Mouse (Mus musculus): ENCODE data around the gene Sim1. TPM values are rescaled to one million over a fixed set of nuclear protein-coding genes. Genes with fewer than 3 reads are reported as not detected.
A peak's percentile ranks its signal among the peaks of the same experiment; 100 is the strongest.

Gene Sim1
- polyA plus RNA-seq, 1 experiment from 2014 or later = 0.59 TPM

GRCm38 (mm10) chr10:50900746-50901600, 6.4 kb downstream of the Sim1 start:
- no peak overlapping the region; the same call in 1 of the 2 replicates for H3K4me3 ChIP-seq (replicated peaks; ENCODE audit: low read length)
- under 1% methylated on average over 42 of the region's 42 CpGs for WGBS
- no peaks in the 10 kb centered on the region for H3K4me1 ChIP-seq (replicated peaks; ENCODE audit: control insufficient read depth, insufficient read depth, low read length)
- ATAC-seq (ENCODE audit: low FRiP score) = no peak
- DNase-seq (ENCODE audit: low spot score) = no peak
- H3K27ac ChIP-seq = no peak overlapping the region
- H3K9ac ChIP-seq = no peak overlapping the region
- H3K4me2 ChIP-seq (replicated peaks) = no peak overlapping the region
- H3K9me3 ChIP-seq (ENCODE audit: control insufficient read depth, low read length) = no peaks in the 10 kb centered on the region
- peaks cover 98% of the 10 kb centered on the region for H3K27me3 ChIP-seq (ENCODE audit: control insufficient read depth, insufficient read depth, low read length)
- H3K36me3 ChIP-seq (replicated peaks; ENCODE audit: control insufficient read depth, insufficient read depth) = no peaks in the 10 kb centered on the region

GRCm38 (mm10) chr10:50901601-50902475, 7.3 kb downstream of the Sim1 start:
- no peaks in the 10 kb centered on the region for H3K36me3 ChIP-seq (replicated peaks; ENCODE audit: control insufficient read depth, insufficient read depth)
- H3K9me3 ChIP-seq (ENCODE audit: control insufficient read depth, low read length) = no peaks in the 10 kb centered on the region
- H3K27me3 ChIP-seq (ENCODE audit: control insufficient read depth, insufficient read depth, low read length) = peaks cover 98% of the 10 kb centered on the region
- ATAC-seq (ENCODE audit: low FRiP score) (no peak), DNase-seq (ENCODE audit: low spot score) (peak; percentile 56)
- no peak overlapping the region for H3K27ac ChIP-seq
- no peak overlapping the region for H3K4me2 ChIP-seq (replicated peaks)
- no peak overlapping the region for H3K9ac ChIP-seq
- 2% methylated on average over 19 of the region's 19 CpGs for WGBS
- H3K4me3 ChIP-seq (replicated peaks; ENCODE audit: low read length) = no peak overlapping the region
- no peaks in the 10 kb centered on the region for H3K4me1 ChIP-seq (replicated peaks; ENCODE audit: control insufficient read depth, insufficient read depth, low read length)

DNA sequence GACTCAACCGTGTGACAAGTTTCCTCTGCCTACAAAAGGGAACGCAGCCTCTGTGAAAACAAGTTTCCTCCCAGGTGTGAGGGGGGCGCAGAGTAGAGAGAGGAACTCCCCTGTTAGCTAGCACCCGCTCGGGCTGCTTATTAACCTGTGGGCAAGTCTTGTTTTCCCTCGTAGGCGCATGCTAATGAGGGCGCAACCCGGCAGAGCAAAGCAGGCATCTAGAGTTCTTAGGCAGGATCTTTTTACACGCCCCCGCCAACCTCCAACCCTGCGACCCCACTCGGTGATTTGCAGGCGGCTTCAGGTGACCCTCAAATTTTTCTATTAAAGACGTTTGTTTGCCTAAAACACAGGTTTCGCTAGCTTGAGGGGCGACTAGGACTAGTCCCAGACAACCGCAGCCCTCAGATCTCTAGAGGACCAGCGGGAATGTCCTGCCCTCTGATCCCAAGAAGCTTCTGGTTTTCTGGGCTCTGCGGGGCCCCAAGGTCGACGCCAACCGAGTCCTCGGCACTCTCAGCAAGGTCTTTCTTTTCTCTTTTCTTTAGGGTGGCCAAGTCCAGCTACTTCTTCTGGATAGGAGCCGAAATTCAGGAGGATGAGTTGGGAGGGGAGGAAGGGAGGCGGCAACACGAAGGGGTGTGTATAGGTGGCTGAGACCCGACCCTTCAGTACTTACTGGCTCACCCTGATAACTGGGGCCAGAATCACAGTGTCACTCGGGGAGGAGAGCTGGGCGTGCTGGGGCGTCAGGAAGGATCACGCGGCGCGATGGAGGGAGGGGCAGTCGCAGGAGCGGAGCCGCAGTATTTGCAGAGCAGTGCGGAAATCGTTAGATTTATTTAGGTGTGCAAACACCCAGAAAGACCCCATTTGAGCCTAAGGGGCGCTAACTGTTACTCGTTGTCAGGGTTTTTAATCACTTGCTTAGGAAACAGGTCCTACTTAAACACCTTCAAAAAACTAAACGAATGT, 8.5 kb downstream of the Sim1 start:
- peak; percentile 61; the same call in 1 of the 2 replicates for ATAC-seq (ENCODE audit: low FRiP score)
- no peaks in the 10 kb centered on the region for H3K4me1 ChIP-seq (replicated peaks; ENCODE audit: control insufficient read depth, insufficient read depth, low read length)
- no peak overlapping the region for H3K9ac ChIP-seq
- no peak overlapping the region for H3K27ac ChIP-seq
- H3K4me2 ChIP-seq (replicated peaks) = no peak overlapping the region
- WGBS = under 1% methylated on average over 43 of the region's 43 CpGs
- H3K36me3 ChIP-seq (replicated peaks; ENCODE audit: control insufficient read depth, insufficient read depth) = no peaks in the 10 kb centered on the region
- H3K27me3 ChIP-seq (ENCODE audit: control insufficient read depth, insufficient read depth, low read length) = peaks cover 98% of the 10 kb centered on the region
- DNase-seq (ENCODE audit: low spot score) = no peak
- no peak overlapping the region for H3K4me3 ChIP-seq (replicated peaks; ENCODE audit: low read length)
- H3K9me3 ChIP-seq (ENCODE audit: control insufficient read depth, low read length) = no peaks in the 10 kb centered on the region

- peak; percentile 69 for DNase-seq (ENCODE audit: low spot score)
Observed at GRCm38 (mm10) chr10:50903846-50904763, 9.6 kb downstream of the Sim1 start.

DNA sequence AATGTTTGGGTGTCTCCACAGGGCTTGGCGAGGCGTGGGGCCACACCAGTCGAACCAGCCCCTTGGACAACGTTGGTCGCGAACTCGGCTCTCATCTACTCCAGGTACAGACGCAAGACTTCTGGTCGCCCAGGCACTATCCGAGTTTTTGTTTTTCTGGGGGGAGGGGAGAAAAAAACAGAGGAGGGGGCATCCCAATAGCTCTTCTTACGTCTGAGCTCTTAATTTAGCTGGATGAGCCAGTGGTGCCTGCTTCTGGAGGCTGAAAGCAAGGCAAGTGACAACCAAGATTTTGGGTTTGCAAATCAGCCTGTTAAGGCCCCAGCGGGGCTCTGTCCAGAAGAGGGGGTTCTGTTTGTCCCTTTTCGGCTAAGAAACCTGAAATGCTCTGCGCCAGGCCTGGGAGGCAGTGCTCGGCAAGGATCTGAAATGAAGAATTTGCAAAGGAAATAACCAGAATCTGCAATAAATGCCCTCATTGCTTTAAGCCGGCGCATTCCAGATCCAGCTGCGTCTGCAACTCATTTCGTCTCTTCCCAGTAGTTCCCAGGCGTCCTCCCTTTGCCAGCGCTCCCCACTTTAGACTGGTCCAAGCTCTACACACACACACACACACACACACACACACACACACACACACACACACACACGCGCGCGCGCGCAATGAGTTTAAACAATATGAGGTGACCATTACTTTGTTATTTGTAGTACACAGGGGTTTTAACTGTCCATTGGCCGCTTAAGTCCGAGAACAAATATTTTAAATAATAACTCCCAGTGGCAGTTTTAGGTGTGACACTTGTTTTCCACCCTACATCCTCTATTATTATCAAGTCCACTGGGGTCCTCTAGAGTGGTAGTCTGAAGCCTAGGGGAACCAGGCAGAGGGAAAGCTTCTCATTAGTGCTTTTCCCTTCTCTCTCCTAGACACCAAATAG, 10.5 kb downstream of the Sim1 start:
- DNase-seq (ENCODE audit: low spot score) (no peak), ATAC-seq (ENCODE audit: low FRiP score) (peak; percentile 38; the same call in 1 of the 2 replicates)
- H3K27me3 ChIP-seq (ENCODE audit: control insufficient read depth, insufficient read depth, low read length) = peaks cover 98% of the 10 kb centered on the region
- no peaks in the 10 kb centered on the region for H3K9me3 ChIP-seq (ENCODE audit: control insufficient read depth, low read length)
- no peak overlapping the region for H3K4me3 ChIP-seq (replicated peaks; ENCODE audit: low read length)
- no peak overlapping the region for H3K9ac ChIP-seq
- no peaks in the 10 kb centered on the region for H3K36me3 ChIP-seq (replicated peaks; ENCODE audit: control insufficient read depth, insufficient read depth)
- no peak overlapping the region for H3K27ac ChIP-seq
- H3K4me1 ChIP-seq (replicated peaks; ENCODE audit: control insufficient read depth, insufficient read depth, low read length) = no peaks in the 10 kb centered on the region
- 3% methylated on average over 29 of the region's 29 CpGs for WGBS
- H3K4me2 ChIP-seq (replicated peaks) = no peak overlapping the region

More at GRCm38 (mm10) chr10:50903846-50904763, 9.6 kb downstream of the Sim1 start:
- Histone ChIP-seq H3K36me3 (replicated peaks; ENCODE audit: control insufficient read depth, insufficient read depth) (no peaks in the 10 kb centered on the region), H3K4me1 (replicated peaks; ENCODE audit: control insufficient read depth, insufficient read depth, low read length) (no peaks in the 10 kb centered on the region), H3K9me3 (ENCODE audit: control insufficient read depth, low read length) (no peaks in the 10 kb centered on the region), H3K27ac (no peak overlapping the region), H3K9ac (no peak overlapping the region), H3K4me3 (replicated peaks; ENCODE audit: low read length) (no peak overlapping the region), H3K4me2 (replicated peaks) (no peak overlapping the region), H3K27me3 (ENCODE audit: control insufficient read depth, insufficient read depth, low read length) (peaks cover 98% of the 10 kb centered on the region)
- peak; percentile 9; the same call in 1 of the 2 replicates for ATAC-seq (ENCODE audit: low FRiP score)
- WGBS = 3% methylated on average over 26 of the region's 26 CpGs

- DNase-seq (ENCODE audit: low spot score) (no peak), ATAC-seq (ENCODE audit: low FRiP score) (peak; percentile 42; the same call in 1 of the 2 replicates)
- H3K4me3 ChIP-seq (replicated peaks; ENCODE audit: low read length) = 0 out of 2 replicates have a peak overlapping the region, but pooled peaks have one; percentile 0
- no peak overlapping the region for H3K9ac ChIP-seq
- peak overlapping the region; percentile 40 for H3K4me2 ChIP-seq (replicated peaks)
- no peaks in the 10 kb centered on the region for H3K36me3 ChIP-seq (replicated peaks; ENCODE audit: control insufficient read depth, insufficient read depth)
- H3K27me3 ChIP-seq (ENCODE audit: control insufficient read depth, insufficient read depth, low read length) = peaks cover 83% of the 10 kb centered on the region
- H3K4me1 ChIP-seq (replicated peaks; ENCODE audit: control insufficient read depth, insufficient read depth, low read length) = no peaks in the 10 kb centered on the region
- H3K27ac ChIP-seq = no peak overlapping the region
- WGBS = 2% methylated on average over 16 of the region's 16 CpGs
- peaks cover 6% of the 10 kb centered on the region for H3K9me3 ChIP-seq (ENCODE audit: control insufficient read depth, low read length)
Observed at GRCm38 (mm10) chr10:50910400-50910799, 15.8 kb downstream of the Sim1 start.

- ATAC-seq (ENCODE audit: low FRiP score) (peak; percentile 79), DNase-seq (ENCODE audit: low spot score) (no peak)
- WGBS = 6% methylated on average over 12 of the region's 12 CpGs
Observed at GRCm38 (mm10) chr10:50910861-50911410, 16.4 kb downstream of the Sim1 start.

More at GRCm38 (mm10) chr10:50910861-50911410, 16.4 kb downstream of the Sim1 start:
- peaks cover 6% of the 10 kb centered on the region for H3K9me3 ChIP-seq (ENCODE audit: control insufficient read depth, low read length)
- peaks cover 77% of the 10 kb centered on the region for H3K27me3 ChIP-seq (ENCODE audit: control insufficient read depth, insufficient read depth, low read length)
- H3K9ac ChIP-seq = no peak overlapping the region
- H3K27ac ChIP-seq = no peak overlapping the region
- H3K4me1 ChIP-seq (replicated peaks; ENCODE audit: control insufficient read depth, insufficient read depth, low read length) = no peaks in the 10 kb centered on the region
- peak overlapping the region; percentile 40 for H3K4me2 ChIP-seq (replicated peaks)
- no peaks in the 10 kb centered on the region for H3K36me3 ChIP-seq (replicated peaks; ENCODE audit: control insufficient read depth, insufficient read depth)
- H3K4me3 ChIP-seq (replicated peaks; ENCODE audit: low read length) = 0 out of 2 replicates have a peak overlapping the region, but pooled peaks have one; percentile 0
